Mouse (Mus musculus) mouse trophoblast stem cell (cell line): ENCODE results near the gene Setd5.

Source experiments
- in situ Hi-C, 2 experiments: fragments of 300-500 bp; cut with MseI, MboI; formaldehyde crosslinking; loops; 2 replicates in 1 of 2; 3 replicates in 1 of 2; pipeline ENCODE4 v1.15.1; 2025

The Setd5 gene

DNA sequence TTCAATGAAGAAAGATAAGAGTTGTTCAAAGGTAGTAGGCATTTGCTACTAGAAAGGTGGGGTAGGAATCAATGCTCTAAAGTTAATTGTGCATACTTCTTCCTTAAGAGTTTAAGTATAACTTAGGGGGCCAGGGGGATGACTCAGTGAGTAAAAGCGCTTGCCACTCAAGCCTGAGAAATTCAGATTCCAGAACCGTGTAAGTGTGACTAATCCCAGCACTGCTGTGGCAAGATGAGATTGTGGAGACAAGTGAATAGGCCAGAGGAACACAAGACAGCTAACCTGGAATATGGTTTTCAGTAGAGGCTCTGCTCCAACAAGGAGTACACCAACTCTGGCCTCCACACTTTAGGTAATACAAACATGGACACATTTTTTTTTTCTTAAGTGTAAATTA is 56.2 kb downstream of the Setd5 start:
- in situ Hi-C loops, result no loop called here

DNA sequence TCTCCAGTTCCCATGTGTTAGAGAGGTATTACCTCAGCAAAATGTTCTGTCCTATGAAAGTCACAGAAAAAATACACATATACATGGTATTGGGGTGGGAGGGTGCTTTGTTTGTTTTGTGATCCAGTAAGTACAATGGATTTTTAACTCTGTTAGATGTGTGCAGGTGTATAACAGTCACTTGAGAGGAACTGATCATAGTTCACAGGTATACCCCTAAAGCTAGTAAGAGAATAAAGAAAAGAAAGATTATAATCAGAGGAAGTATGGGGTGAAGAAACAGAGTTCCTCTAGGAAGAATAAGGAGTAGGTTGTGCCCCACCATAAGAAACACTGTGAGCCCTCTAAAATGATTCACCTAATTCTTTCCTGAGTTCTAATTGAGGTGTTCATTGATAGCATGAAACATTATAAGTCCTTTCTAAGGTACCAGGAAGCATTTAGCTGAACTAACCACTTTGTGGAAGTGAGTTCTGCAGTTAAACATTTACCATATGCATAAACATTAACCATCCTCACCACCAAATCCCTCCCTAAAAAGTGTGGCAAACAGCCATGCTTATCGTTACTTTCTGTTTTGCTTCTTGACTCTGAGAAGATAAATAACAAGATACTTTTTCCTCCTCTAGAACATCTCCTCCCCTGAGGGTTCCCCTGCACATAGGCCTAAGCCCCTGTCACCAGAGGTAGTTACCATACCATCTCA is 64.4 kb downstream of the Setd5 start:
- in situ Hi-C loops, result no loop called here

DNA sequence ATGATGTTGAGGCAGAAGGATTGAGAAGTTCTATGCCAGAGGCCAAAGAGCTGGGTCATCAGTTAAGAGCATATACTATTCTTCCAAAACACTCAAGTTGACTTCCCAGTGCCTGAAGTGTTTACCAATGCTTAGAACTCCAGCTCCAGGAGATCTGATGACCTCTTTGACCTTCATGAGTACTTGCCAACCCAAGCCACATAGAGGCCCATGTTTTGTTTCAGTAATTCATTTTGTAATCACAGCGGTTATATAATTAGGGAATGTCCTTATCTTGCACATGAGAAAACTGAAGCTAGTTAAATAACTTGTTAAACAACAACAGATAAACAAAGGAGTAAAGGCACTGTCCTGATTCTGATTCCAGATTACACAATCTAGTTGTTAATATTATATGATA is 67.6 kb downstream of the Setd5 start:
- in situ Hi-C loops, result no loop called here

DNA sequence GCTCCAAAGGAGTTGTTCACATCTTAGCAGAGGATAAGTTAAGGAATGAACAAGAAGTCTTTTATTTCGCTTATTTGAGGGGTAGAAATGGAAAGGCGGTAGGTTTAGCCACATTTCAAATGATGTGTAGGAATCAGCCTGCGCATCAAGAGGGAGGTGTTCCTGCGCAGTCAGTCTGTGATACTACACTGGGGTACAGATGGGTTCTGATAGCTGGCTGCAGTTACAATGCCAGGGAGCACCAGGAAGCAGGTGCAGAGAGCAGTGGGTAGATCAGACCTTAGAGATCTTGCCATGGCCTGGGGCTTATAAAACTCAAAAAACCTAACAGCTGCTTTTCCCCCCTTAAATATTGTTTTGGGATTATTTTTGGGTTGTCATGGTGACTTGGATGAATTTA is 68.1 kb downstream of the Setd5 start:
- in situ Hi-C loops, result no loop called here

DNA sequence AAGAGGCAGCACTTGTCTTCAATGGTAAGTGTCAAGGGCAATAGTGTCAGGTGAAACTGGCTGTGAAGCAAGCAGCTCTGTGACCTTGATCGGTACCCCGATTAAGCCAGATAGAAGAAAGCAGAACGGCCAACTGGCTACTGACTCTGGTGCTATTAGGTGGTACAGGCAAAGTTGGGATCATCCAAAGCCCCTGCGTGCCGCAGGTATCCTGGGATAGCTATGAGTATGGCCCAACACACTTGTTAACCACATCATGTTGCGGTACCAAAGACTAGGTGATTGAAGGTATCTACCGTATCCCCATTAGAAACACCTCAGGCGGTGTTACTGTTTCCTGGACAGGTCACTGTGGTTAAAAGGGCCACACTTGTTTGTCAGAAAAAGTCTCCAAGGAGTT is 76.9 kb downstream of the Setd5 start:
- in situ Hi-C loops, result no loop called here

DNA sequence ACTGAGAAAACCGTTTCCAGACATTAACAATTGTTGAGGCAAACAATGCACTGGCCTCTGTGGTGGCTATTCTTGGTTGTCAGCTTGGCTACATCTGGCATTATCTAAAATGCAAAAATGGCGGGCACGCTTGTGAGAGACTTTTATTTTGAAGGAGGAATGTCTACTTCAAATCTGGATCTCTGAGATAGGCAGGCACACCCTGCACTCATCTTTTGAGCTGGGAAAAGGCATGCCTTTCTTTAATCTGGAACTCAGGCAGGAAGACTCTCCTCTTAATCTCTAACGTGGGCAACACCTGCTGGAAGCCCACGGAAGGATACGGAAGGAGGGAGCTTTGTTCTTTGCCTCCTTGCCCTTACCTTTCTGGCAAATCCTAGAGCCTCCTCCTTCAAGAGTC is 77.7 kb downstream of the Setd5 start:
- in situ Hi-C loops, result no loop called here

DNA sequence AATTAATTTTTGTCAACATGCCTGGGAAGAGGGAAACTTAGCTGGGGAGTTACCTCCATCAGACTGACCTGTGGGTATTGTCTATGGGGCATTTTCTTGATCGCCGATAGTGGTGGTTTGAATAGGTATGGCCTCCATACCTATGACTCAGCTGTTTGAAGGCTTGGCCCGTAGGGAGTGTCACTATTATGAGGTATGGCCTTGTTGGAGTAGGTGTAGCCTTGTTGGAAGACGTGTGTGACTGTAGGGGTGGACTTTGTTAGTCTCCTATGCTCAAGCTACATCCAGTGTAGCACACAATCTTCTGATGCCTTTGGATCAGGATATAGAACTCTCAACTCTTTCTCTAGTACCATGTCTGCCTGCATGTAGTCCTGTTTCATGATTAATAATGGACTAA is 78.9 kb downstream of the Setd5 start:
- in situ Hi-C loops, result no loop called here

DNA sequence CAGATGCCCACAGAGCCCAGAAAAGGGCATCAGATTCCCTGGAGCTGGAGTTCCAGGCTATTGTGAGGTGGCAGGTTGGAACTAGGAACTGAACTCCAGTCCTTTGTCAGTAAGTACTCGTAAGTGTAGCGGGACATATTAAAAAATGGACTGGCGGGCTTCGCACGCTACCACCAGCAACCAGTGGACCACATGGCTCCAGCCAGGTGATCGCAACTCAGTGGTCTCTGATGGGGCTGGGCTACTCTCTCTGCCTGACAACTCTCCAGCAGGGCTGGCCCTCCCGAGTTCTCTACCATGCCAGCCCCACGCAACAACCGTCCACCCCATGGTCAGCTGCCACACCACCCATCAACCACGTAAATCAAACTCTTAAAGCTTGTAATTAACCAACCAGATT is 82.9 kb downstream of the Setd5 start:
- in situ Hi-C loops, result no loop called here

DNA sequence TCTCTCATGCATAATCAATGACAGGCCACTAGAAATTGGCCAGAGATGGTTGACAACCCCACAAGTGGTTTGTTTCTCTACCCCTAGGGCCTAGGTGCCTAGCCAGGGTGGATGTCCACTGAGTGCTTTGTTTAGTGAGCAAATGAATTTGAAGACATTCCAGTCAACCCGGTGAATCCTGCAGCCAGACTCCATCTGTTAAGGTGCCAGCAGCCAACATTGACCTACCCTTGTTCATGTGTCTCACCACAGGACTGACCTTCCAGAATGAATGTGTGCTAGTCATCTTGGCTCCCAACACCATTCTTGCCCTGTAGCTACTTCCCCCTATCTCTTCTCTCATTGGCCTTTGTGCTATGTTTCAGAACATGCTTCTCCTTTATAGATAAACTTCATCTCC is 84.8 kb downstream of the Setd5 start:
- in situ Hi-C loops, result no loop called here

DNA sequence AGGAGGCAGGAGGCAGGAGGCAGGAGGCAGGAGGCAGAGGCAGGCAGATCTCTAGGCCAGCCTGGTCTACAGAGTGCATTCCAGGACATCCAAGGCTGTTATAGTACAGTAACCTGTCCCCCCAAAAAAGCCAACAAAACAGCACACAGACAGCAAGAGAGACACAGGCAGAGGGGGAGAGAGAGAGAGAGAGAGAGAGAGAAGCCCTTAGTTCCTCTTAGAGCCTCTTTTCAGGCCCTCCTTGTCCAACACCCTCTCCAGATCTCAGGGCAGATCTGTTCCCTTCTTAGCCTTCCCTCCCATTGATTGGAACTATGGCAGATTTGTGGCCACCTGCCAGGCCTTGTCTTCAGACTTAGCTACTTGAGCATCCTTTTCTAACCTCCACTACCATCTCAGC is 86.3 kb downstream of the Setd5 start:
- in situ Hi-C loops, result no loop called here

DNA sequence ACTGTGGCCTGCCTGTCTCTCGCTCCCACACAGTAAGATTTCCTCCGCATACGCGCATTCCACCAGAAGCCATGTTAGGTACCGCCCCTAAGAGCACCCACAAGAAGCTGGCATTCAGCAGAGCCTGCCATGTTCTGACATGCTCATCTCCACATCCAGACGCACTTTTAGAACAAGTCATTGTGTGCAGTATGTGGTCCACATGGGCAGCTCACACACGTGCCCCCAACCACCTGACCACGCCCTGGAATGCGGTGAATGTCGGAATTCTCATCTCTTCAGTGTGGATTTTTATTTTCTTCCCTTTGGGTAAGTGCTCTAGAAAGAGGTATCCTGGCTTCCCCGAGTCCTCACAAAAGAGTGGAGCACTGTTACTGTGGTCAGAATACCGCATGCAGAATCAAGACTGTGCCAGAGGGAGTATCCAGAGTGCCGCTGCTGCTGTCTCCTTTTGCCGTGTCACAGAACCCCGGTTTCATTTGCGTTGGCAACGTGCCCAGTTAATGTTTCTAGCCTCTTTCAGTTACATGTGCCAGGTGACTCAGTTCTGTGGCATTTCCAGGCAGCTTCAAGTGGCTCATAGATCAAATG is 89.6 kb downstream of the Setd5 start:
- in situ Hi-C loops, result no loop called here

DNA sequence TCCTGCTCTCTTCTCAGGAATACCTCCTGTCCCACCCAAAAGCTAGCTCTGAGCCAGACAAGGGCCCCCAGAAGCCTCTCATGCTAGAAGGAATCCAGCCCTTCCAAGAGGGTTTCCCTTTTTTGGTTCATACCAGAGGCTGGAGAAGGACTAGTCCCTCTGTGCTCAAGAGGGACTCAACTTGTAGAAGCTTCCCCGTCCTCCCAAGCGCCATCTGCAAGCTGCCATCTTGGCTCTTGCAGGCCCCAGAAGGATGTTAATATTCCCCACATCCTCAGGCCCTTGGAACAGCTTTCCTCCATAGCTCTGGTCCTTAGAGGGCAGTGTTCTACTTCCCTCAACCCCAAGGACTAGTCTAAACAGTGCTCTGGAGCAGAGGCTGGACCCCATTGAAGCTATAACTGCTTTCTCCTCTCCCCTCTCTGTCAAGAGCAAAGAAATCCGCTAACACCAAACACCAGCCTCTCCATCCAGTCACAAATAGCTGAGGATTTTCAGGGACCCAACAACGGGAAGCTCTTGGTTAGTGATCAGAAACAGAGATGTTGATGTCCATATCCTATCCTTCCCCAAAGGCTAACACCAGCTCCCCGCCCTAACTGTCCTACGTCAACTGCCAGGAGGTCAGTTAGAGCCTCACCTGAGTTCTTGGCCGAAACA is 91.3 kb downstream of the Setd5 start:
- in situ Hi-C loops, result no loop called here

DNA sequence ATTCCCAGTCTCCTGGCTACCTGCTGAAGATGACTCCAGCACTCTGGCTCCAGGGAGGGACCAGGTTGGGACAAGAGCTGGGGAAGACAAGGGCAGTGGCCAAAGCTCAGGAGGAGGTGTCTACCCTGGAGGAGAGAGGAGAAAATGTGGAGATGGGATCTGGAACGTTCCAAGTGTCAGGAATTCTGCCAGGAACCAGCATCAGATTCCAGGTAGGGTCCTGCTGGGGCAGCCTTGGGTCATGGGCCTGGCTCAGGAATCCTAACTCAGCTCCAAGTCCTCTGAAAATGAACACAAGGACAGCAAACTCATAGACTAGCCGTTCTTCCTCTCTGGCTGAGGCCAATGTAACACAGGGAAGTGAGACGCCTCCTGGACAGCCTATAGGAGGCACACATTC is 92.7 kb downstream of the Setd5 start:
- in situ Hi-C loops, result no loop called here

DNA sequence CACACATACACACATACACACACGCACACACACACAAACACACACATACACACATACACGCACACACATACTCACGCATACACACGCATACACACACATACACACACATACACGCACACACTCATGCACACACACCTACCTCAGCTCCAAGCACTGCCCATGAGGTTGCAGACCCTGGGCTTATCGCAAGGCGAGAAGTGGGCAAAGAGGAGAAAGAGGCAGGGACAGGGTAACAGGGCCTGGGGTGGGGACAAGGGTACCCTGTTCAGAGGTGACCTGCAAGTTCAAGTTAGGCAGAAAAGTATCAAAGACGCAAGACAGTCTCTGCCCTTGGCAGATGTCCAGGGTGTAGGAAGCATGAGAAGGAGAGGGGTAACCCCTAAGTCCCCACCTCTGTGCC is 93.5 kb downstream of the Setd5 start:
- in situ Hi-C loops, result no loop called here

DNA sequence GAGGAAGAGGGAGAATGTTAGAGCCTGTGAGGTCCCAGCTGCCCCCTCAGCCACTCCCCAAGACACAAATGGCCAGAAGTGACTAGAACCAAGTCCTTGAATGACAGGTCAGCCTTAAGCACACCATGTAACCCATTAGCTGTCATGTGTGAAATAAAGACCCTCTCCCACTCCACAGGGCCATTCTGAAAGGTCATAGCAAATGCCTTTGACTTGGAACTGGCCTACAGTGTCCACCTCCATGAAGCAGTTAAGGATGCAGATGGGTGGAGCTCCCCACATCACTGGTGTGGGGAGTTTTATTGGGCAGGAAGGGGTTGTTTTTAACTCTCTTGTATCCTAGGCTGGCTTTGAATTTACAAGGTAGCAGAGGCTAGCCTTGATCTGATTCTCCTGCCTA is 94.8 kb downstream of the Setd5 start:
- in situ Hi-C loops, result no loop called here

DNA sequence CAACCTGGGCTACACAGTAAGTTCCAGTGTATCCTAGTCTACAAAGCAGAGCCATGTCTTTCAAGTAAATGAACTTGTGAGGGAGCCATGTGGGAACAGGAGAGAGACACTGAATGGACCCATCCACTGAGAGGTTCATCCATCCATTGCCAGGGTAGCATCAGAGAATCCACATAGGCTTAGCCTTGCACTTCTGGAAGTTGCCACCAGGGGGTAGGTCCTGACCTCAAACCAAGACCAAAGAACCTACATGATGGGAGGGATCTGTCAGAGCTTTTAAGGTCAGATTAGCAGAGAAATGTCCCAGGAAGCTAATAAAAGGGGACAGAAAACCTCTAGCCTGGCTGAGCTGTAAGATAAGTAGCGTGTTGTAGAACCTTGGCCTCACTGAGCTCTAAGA is 95.4 kb downstream of the Setd5 start:
- in situ Hi-C loops, result no loop called here

DNA sequence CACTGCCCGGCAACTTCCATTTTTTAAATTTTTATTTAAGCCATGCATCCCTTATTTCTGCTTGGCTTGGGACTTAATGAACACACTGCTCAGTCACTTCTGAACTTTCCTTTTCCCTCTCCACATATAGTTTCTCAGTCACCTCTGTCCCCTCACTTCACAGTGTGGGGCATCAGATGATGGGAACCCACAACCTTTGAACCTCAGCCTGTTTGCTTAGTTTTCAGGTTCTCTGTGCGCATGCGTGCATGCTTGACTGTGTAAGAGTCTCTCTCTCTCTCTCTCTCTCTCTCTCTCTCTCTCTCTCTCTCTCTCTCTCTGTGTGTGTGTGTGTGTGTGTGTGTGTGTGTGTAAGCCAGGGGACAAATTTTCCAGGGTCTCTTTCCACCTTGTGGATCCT is 98.3 kb downstream of the Setd5 start:
- in situ Hi-C loops, result no loop called here

DNA sequence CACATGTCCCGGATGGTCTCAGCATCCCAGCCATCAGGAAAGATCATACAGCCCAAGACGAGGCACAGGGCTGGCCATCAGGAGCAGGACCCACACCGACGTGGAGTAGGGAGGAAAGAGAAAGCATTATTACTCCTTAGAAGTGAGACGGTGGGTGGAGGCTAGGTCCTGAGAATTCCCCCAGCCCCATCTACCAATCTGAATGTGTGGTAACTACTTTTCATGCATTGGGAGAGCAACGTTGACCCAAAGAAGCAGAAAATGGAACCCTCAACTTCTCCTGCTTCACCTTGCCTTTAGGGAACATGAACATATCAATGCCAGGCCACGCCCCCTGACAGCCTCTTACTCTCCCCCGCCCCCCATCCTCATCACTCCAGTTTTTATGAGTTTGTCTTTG is 99.4 kb downstream of the Setd5 start:
- in situ Hi-C loops, result no loop called here

DNA sequence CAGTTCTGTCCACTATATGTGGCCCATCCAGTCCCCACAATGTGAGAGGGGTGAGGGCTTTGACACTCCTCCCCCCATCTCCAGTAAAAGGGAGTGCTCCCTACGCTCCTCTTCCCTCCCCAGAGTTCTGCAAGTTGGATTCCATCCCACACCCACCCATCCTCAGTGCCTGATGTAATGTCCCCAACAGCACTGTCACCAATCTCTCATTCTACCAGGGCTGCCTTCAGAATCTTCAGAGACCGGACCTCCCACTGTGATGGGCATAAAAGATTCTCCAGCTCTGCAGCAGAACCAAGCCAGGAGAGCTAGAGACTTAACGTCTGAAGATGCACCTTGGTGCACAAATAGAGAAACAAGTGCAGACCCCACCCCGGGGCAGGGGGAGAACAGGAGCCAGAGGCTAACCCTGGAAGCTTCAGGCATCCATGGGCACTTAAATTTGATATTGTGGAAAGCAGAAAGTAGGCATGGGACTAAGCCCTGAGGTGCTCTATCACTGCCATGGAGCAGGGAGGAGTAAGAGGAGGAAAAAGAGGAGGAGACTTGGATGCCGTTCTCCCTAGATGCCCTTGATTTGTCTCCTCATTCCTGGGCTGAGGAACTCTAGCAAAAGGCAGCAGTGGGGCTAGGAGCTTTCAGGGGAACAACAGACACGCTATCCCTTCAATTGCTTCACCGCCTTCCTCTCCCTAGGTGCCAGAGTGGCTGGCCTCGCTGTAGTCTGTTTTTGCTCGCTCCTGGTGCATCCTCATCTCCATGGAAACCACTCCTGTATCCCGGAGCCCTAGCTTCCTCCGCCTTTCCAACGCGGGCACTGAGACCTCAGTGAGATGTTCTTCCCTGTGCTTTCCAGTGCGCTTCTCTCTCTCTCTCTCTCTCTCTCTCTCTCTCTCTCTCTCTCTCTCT is 101.4 kb downstream of the Setd5 start:
- in situ Hi-C loops, result no loop called here

DNA sequence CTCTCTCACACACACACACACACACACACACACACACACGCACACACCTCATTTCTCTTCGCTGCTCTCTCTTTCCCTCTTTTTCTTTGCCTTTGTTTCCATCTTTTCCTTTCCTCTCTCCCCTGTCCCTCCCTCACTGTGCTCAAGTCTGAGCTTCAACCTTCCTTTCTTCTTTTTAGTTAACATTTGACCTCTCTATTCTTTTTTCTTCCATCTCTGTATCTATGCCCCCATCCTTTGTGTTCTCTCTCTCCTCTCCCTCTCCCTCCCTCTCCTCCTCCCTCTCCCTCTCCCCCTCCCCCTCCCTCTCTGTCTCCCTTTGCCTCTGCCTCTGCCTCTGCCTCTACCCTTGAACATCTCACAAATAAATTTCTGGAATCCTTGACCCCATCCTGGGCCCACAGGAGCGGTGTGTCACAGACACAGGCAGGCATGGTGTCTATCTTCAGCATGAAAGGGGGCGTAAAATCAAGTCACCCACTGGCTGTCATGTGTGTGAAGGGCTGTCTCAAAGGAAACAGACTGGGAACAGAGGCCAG is 102.1 kb downstream of the Setd5 start:
- in situ Hi-C loops, result no loop called here

DNA sequence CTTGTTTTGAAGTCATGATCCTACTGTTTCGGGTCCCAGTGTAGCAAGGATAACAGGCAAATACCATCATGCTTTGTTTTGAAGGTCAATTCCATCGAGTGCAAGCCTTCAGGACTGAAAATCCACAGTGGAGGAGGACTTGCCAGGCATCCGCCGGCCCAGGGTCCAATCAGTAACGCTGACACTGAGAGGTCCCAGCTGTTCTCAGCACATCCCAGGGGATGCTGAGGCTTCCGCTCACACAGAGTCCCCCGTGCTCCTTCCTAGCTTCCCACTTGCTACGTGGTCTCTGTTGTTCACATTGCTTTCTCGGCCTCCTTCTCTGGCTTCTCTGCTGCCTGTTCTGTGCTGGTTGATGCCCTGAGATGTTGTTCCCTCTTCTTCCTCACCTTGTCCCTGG is 107.0 kb downstream of the Setd5 start:
- in situ Hi-C loops, result no loop called here

DNA sequence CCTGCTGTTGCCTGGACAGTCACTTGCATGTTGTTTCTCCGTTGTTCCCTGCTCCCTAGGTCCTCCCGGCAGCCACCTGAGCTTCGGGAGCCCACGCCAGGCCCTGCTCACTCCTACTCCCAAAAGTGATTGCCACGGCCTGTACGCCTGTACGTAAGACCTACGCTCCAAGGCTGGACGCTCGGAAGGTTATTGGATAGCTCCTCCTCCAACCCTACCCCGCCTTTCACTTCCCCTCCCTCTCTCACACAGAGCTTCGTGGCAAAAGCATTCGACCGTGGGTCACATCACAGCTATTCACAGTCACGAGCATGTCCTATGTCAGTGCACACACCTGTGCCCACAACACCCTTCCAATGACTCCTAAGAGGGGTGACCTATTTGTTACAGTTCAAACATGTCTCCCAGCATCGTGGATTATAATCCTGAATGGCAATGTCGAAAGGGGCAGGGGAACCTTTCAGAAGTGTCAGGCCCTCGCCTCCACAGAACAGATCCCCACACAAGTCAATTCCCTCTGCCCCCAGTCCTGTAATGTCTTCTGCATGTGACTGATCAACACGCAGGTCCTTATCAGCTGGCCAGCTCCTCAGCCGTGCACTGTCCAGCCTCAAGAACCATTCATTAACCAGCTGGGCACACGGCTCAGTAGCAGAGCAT is 107.8 kb downstream of the Setd5 start:
- in situ Hi-C loops, result no loop called here
